ENCODE assay signal across 8 mouse cellular contexts in the genomic region with DNA sequence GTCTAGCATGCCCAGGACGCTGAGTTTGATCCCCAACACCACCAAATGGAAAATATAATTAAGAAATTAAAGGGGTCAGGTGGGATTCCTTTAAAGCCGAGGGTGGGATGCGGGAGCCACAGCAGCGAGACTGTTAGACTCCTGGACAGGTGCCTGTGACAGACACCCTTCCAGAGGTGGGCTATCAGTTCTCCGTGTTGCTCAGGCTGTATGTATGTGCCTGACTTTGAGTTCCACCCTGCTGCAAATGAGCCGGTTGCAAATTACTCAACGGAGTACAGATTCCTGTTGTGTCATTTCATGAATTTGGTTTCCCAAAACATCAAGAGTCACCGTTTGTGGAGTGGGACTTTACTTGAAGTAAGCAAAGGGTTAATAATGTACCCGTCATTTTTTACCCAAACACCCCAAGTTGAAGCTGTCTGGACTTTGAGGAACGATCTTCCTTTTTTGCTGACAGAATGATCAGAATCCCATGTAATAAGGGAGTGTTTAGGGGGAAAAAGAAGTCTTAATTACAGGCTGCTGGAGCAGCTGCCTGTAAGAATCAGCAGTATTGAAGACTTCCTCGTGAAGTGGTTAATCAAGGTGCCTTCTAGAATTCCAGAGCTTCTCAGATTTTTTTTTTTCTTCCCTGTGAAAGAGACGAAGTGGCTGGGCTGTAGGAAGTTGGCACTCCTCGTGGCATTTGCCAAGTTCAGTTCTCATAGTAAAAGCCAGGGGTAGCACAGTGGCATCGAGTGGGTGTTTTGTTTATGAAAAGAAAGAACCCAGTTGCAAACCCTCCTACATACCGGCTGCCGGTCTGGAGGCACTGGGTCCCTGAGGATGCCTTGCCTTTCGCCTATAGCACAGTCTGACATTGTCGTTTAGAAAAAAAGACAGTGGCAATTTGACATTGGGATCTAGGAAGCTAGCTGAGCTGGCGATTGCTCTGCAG. TPM values are rescaled to one million over a fixed set of nuclear protein-coding genes. Genes with fewer than 3 reads are reported as not detected.
A peak's percentile ranks its signal among the peaks of the same experiment; 100 is the strongest.
DNase-seq lines count a peak whose midpoint lies in the region; ATAC-seq lines count a peak whose summit lies in the region.

No protein-coding gene starts in this region.

- 21% methylated on average over 19 of the region's 19 CpGs for WGBS in embryonic facial prominence, embryonic 14.5 days
- 45% methylated on average over 19 of the region's 19 CpGs for WGBS in hindbrain, embryonic 16.5 days
- 77% methylated on average over 19 of the region's 19 CpGs for WGBS in midbrain, embryonic 10.5 days

- no peak overlapping the region for H3K27ac ChIP-seq in embryonic facial prominence, embryonic 14.5 days (replicated peaks; ENCODE audit: low read depth, low read length)
- no peak overlapping the region for H3K27ac ChIP-seq in hindbrain, embryonic 16.5 days (ENCODE audit: low read depth, low read length)
- no peak overlapping the region; the same call in 1 of the 2 replicates for H3K27ac ChIP-seq in midbrain, embryonic 10.5 days (replicated peaks)

- H3K4me1 ChIP-seq in embryonic facial prominence, embryonic 14.5 days (ENCODE audit: control insufficient read depth, insufficient read depth, low read length), result peaks cover 36% of the 10 kb centered on the region
- peaks cover 20% of the 10 kb centered on the region for H3K4me1 ChIP-seq in hindbrain, embryonic 16.5 days (ENCODE audit: control insufficient read depth, insufficient read depth, low read depth, low read length)
- H3K4me1 ChIP-seq in midbrain, embryonic 10.5 days, result peaks cover 26% of the 10 kb centered on the region

- intact Hi-C loops in left cerebral cortex, postnatal 36 days (cut with DNase I), result no loop called here
- intact Hi-C loops in left cerebral cortex, postnatal 10 days (cut with DNase I), result loop anchor here (5.0 kb wide), 1 partner anchor 41 kb away; no protein-coding TSS in a partner anchor

- H3K36me3 ChIP-seq in embryonic facial prominence, embryonic 14.5 days (ENCODE audit: control insufficient read depth, insufficient read depth, low read length), result no peaks in the 10 kb centered on the region
- H3K36me3 ChIP-seq in hindbrain, embryonic 16.5 days (ENCODE audit: control insufficient read depth, insufficient read depth, low read length), result no peaks in the 10 kb centered on the region
- no peaks in the 10 kb centered on the region for H3K36me3 ChIP-seq in midbrain, embryonic 10.5 days

- H3K27me3 ChIP-seq in embryonic facial prominence, embryonic 14.5 days (replicated peaks; ENCODE audit: control insufficient read depth, insufficient read depth, low read length), result no peaks in the 10 kb centered on the region
- no peaks in the 10 kb centered on the region for H3K27me3 ChIP-seq in hindbrain, embryonic 16.5 days (replicated peaks; ENCODE audit: control insufficient read depth, insufficient read depth, low read length)
- 0 out of 2 replicates have a peak, but pooled peaks cover 2% of the 10 kb centered on the region for H3K27me3 ChIP-seq in midbrain, embryonic 10.5 days (ENCODE audit: low read depth, poor library complexity, severe bottlenecking)

- no peak for ATAC-seq in embryonic facial prominence, embryonic 14.5 days (ENCODE audit: low read depth)
- no peak for ATAC-seq in hindbrain, embryonic 16.5 days
- ATAC-seq in megakaryocyte-erythroid progenitor cell, adult 5-6 weeks (replicated peaks; ENCODE audit: low FRiP score, low TSS enrichment, poor library complexity, severe bottlenecking), result no peak

- no peaks in the 10 kb centered on the region for H3K9me3 ChIP-seq in embryonic facial prominence, embryonic 14.5 days (ENCODE audit: control insufficient read depth, low read length)
- H3K9me3 ChIP-seq in hindbrain, embryonic 16.5 days (ENCODE audit: control insufficient read depth, low read length), result no peaks in the 10 kb centered on the region
- no peaks in the 10 kb centered on the region for H3K9me3 ChIP-seq in midbrain, embryonic 10.5 days (replicated peaks)

- peak; percentile 34 to 38 for DNase-seq in left cerebral cortex, postnatal 36 days (ENCODE audit: low spot score in 2 of 2)
- no peak for DNase-seq in left cerebral cortex, postnatal 10 days (ENCODE audit: extremely low spot score in 1 of 2, low spot score in 2 of 2)
- DNase-seq in embryonic facial prominence, embryonic 14.5 days (ENCODE audit: low spot score), result no peak
- DNase-seq in midbrain, embryonic 10.5 days (ENCODE audit: low spot score), result no peak
- no peak for DNase-seq in urinary bladder, adult 2 months (ENCODE audit: low spot score)
- DNase-seq in gastrocnemius, postnatal 25 days, result no peak

- peak overlapping the region; percentile 70 for H3K4me3 ChIP-seq in embryonic facial prominence, embryonic 14.5 days (ENCODE audit: low read depth, low read length)
- H3K4me3 ChIP-seq in hindbrain, embryonic 16.5 days (ENCODE audit: low read length), result peak overlapping the region; percentile 80
- peak overlapping the region; percentile 77 for H3K4me3 ChIP-seq in midbrain, embryonic 10.5 days

- peak overlapping the region; percentile 80 for H3K9ac ChIP-seq in embryonic facial prominence, embryonic 14.5 days (ENCODE audit: low read depth, low read length)
- peak overlapping the region; percentile 86 for H3K9ac ChIP-seq in hindbrain, embryonic 16.5 days (ENCODE audit: low read depth, low read length)

- H3K4me2 ChIP-seq in embryonic facial prominence, embryonic 14.5 days (ENCODE audit: low read depth, low read length), result peak overlapping the region; percentile 84
- H3K4me2 ChIP-seq in hindbrain, embryonic 16.5 days (ENCODE audit: low read length), result peak overlapping the region; percentile 76

RNA-seq across cellular contexts. Expression of gene Cyth3, which starts 1.4 kb away (rescaled TPM):
- total RNA-seq in left cerebral cortex, postnatal 36 days (2021), result 10 to 100 TPM; 37.4 to 39.6 TPM
- total RNA-seq in left cerebral cortex, postnatal 10 days (2021), result 10 to 100 TPM; 67.7 to 71.2 TPM
- polyA plus RNA-seq in embryonic facial prominence, embryonic 14.5 days (2014; fragmentation: Nextera tagmentation; extraction: Ambion mirVana), result 52.0 and 61.2 TPM in 2 replicates
- 41.6 and 45.8 TPM in 2 replicates for polyA plus RNA-seq in hindbrain, embryonic 16.5 days (2015; fragmentation: Nextera tagmentation; extraction: Ambion mirVana)
- 28.1 and 31.7 TPM in 2 replicates for polyA plus RNA-seq in midbrain, embryonic 10.5 days (2016; fragmentation: Nextera tagmentation; extraction: Ambion mirVana)
- 117 and 124 TPM in 2 replicates for total RNA-seq in megakaryocyte-erythroid progenitor cell, adult 5-6 weeks (2014; fragmentation: Nextera tagmentation)
- 81.7 and 94.7 TPM in 2 replicates for total RNA-seq in megakaryocyte-erythroid progenitor cell, adult 5-6 weeks (2017)
- polyA plus RNA-seq in urinary bladder, adult 2 months (2012; rRNA removed), result 43.7 and 45.6 TPM in 2 replicates
- total RNA-seq in gastrocnemius, postnatal 25 days (2021), result 10 to 100 TPM; 13.9 to 16.9 TPM

Comparison
In these comparisons a context has a peak if more than half of its experiments do, and no peak if none do; other contexts are left out.
1. DNase-seq: peak in left cerebral cortex, postnatal 36 days (2 of 2); none in left cerebral cortex, postnatal 10 days (0 of 2), embryonic facial prominence, embryonic 14.5 days (single experiment), midbrain, embryonic 10.5 days (single experiment), urinary bladder, adult 2 months (single experiment) and gastrocnemius, postnatal 25 days (single experiment).
2. Peak in every context shown above with its lines, with median percentiles within 50 percentile points of each other: H3K4me3 ChIP-seq.